Mouse (Mus musculus) left cerebral cortex, postnatal 25 days (tissue): Measurements from ENCODE around the gene Epha2. TPM values are rescaled to one million over a fixed set of nuclear protein-coding genes. Genes with fewer than 3 reads are reported as not detected.

Experiments
- DNase-seq, 2 experiments: peaks; one replicate each; pipeline ENCODE4 v3.0.0; 2022; ENCODE audit warnings: low spot score in 2 of 2, mixed read lengths in 1 of 2
- intact Hi-C: fragments of 180-260 bp; cut with DNase I; formaldehyde crosslinking; loops from one replicate; pipeline ENCODE4 v1.15.1; 2025
- microRNA-seq, 2 experiments: library from miRNA; unstranded; fragments of <30 nt; microRNA quantifications; one replicate each; pipeline ENCODE4 v1.2.0; 2022
- total RNA-seq, 2 experiments: library from RNA; stranded (reverse); gene quantifications; 2 replicates each; pipeline ENCODE4 v1.2.3; 2021

Epha2 gene
- total RNA-seq, 2 experiments from 2014 or later = 0.82 to 1.2 TPM

- intact Hi-C loops = no loop called here
- DNase-seq = no peak
Measured at GRCm38 (mm10) chr4:141352986-141353385, 51.9 kb downstream of the Epha2 start.

DNA sequence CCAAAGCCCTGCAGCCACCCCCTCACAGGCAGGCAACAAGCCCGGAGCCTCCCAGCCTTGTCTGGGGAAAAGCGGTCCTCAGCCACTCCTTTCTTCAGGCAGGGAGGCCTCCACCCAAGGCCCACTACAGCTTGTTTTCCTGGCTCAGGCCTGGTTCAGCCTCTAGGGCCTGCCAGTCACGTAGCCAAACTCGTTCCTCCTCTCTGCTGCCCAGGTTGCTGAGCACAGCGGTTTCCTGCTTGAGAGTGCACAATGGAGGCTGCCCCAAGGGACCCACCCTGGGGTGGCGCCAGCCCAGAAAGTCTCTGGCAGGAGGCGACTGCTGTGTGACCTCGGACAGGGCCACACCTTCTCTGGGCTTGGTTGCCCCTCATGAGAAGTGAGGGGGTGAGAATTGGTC lies 52.8 kb downstream of the Epha2 start:
- intact Hi-C loops = no loop called here
- DNase-seq = no peak

DNA sequence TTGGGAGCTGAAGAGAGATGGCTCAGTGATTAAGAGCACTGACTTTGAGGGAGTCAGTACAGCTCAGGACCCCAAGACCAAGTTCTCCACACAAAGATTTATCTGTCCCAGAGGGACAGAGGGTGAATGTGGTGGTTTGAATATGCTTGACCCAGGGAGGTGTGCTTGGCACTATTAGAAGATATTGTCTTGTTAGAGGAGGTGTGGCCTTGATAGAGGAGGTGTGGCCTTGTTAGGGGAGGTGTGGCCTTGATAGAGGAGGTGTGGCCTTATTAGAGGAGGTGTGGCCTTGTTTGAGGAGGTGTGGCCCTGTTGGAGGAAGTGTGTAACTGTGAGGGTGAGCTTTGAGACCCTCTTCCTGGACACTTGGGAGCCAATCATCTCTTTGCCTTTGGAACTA lies 56.8 kb downstream of the Epha2 start:
- intact Hi-C loops = no loop called here
- DNase-seq = no peak

DNA sequence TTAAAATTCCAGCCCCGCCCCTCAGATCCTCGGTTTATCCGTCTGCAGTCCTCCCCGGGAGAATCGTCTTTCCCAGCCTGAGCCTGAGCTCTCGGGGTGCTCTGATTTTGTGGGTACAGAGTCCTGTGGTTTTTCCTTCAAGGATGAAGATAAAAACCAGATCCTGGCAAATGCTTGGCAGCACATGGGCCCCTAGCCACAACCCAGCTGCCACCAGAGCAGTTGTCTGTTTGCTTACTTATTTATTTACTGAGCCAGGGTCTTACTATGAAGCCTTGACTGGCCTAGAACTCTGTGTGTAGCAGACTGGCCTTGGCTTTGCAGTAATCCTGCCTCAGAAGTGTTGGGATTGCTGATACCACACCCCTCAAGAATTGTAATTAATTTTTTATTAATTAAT lies 58.2 kb downstream of the Epha2 start:
- intact Hi-C loops = no loop called here
- no peak for DNase-seq

- intact Hi-C loops = loop anchor here (2.0 kb wide), 1 partner anchor 156 kb away; no protein-coding TSS in a partner anchor
- DNase-seq = no peak
Measured at GRCm38 (mm10) chr4:141360846-141361245, 59.8 kb downstream of the Epha2 start.

GRCm38 (mm10) chr4:141362937-141363548 lies 62.0 kb downstream of the Epha2 start:
- DNase-seq = peak; percentile 69 to 70
- intact Hi-C loops = loop anchor here (1.0 kb wide), 2 partner anchors 90 to 221 kb away; no protein-coding TSS in a partner anchor

DNA sequence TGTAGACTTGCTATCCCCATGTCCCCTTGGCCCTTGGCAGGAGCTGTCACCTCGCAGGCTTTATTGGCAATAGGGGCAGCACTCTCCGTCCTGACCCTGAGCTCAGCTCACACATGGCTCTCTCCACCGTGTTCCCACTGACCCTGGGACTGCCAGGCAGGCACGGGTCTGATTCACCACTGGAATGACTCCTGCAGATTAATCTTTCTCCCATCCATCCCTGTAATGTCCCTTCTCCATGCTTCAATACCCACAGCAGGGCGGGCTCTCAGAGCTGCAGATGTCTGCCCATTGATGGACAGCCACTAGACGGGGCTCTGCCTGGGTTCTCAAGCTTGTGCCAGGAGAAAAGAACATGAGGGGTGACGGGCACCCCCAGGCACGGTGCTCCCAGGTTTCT lies 64.1 kb downstream of the Epha2 start:
- no peak for DNase-seq
- intact Hi-C loops = no loop called here

- intact Hi-C loops = no loop called here
- DNase-seq = no peak
Measured at GRCm38 (mm10) chr4:141365876-141366275, 64.8 kb downstream of the Epha2 start.

DNA sequence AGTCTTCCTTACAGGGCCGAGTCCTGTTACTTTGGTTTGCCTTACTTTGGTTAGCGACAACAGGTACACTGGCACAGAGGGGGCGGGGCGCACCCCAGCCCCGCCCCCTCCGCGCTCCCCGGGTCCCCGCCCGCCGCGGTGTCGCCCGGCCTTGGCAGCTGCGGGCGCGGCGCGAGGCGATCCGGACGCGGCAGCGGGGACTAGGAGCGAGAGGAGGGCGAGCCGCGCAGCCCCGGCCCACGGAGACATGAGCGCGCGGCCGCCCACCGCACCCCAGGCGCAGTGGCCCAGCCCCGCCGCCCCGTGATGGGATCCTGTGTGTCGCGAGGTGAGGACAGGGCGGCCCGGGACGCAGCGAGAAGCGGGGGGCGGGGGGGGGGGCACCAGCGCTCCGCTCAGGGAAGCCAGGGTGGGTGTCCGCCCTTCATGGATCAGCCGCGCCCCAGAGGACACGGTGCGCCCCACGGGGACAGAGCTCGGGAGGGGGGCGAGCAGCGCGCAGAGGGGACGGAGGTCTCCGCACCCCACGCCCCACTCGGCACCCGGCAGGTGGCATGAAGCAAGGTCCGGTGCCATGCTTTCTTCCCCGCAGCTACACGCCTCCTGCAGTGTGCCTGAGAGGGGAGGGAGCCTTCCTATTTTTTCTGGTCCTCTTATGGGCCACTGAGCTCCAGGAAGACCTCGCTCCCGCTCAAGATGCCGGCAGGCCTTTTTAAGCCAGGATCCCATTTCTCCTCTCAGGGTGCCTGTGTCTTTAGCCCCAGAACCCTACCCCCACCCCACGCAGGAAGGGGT lies 67.2 kb downstream of the Epha2 start, which contains the start of gene Fam131c:
Gene Fam131c, plus strand, starts transcription at position 224 of the 795 bp plus-strand sequence.
- intact Hi-C loops = no loop called here
- no peak for DNase-seq

- intact Hi-C loops = no loop called here
- DNase-seq = no peak
Measured at GRCm38 (mm10) chr4:141372426-141372825, 71.4 kb downstream of the Epha2 start.

Small RNA genes lying within 50 kb of the gene (microRNA-seq; reads per million reads assigned to microRNA genes)
- gene Gm25690 = 0 reads per million in 2 experiments

Other genes starting within 250 kb of the Epha2 start
- gene Crocc, start 240.7 kb upstream of the Epha2 start, total RNA-seq = 10 to 100 TPM; 51.4 to 62.7 TPM
- 10 to 100 TPM; 36.3 to 46.0 TPM for gene Necap2, start 222.9 kb upstream of the Epha2 start, total RNA-seq
- gene Spata21, start 212.9 kb upstream of the Epha2 start, total RNA-seq = under 1 TPM; 0.55 to 0.83 TPM
- 10 to 100 TPM; 41.7 to 49.2 TPM for gene Szrd1, start 161.5 kb upstream of the Epha2 start, total RNA-seq
- gene Fbxo42, start 153.3 kb upstream of the Epha2 start, total RNA-seq = 10 to 100 TPM; 31.4 to 32.3 TPM
- 1 to 10 TPM; 2.5 to 3.2 TPM for gene Rsg1, start 87.3 kb upstream of the Epha2 start, total RNA-seq
- gene Arhgef19, start 61.7 kb upstream of the Epha2 start, total RNA-seq = 10 to 100 TPM; 15.1 to 16.3 TPM
- gene Fam131c, start 67.0 kb downstream of the Epha2 start, total RNA-seq = 1 to 10 TPM; 3.1 to 3.5 TPM
- not detected for gene Clcnka, start 97.5 kb downstream of the Epha2 start, total RNA-seq
- gene Clcnkb, start 114.8 kb downstream of the Epha2 start, total RNA-seq = not detected
- under 1 TPM; 0.39 to 0.66 TPM for gene Hspb7, start 119.5 kb downstream of the Epha2 start, total RNA-seq
- 1 to 10 TPM; 4.7 to 6.0 TPM for gene Srarp, start 134.9 kb downstream of the Epha2 start, total RNA-seq
- gene Zbtb17, start 143.4 kb downstream of the Epha2 start, total RNA-seq = 10 to 100 TPM; 42.1 to 43.3 TPM
- 10 to 100 TPM; 54.6 to 60.6 TPM for gene Spen, start 237.4 kb downstream of the Epha2 start, total RNA-seq